Mouse (Mus musculus): ENCODE results near the gene Gcgr. TPM values are rescaled to one million over a fixed set of nuclear protein-coding genes. Genes with fewer than 3 reads are reported as not detected.

The Gcgr gene
- total and polyA plus RNA-seq, 3 experiments: 0.09 to 0.20 (median 0.13) TPM

DNA sequence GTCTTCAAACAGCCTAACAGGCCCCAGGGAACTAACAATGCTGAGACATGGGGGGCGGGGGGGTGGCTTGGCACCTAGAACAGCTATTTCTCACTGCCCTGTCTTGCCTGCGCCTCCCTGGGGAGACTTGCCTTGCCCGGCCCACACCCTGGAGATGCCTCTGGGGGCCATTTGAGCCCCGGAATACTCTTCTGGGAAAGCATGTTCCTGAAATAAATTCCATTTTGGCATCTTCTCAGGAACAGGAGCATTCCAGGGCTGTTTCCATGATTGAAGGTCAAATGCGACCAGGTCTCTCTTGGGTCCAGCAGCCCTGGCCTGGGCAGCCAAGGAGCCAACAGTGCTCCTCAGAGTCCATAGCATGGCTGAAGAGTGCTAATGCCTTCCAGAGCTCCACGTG lies 11.9 kb downstream of the Gcgr start:
- H3K36me3 ChIP-seq (replicated peaks in 1 of 2; ENCODE audit: control insufficient read depth in 1 of 2, insufficient read depth in 1 of 2, low read length in 1 of 2): peaks cover 29 to 59% of the 10 kb centered on the region in 2 experiments
- no peaks in the 10 kb centered on the region for H3K79me2 ChIP-seq (replicated peaks; ENCODE audit: control insufficient read depth, extremely low read depth, insufficient read depth, poor library complexity, severe bottlenecking)
- no peak for DNase-seq (ENCODE audit: extremely low read depth)
- dilution Hi-C loops (cut with MboI; ENCODE audit: extremely low pct_ligation_motif_present, extremely low pct_unique_long_range_greater_than_20kb, low sequenced_read_pairs): no loop called here
- H3K27ac ChIP-seq (ENCODE audit: insufficient read depth, low read depth): no peak overlapping the region
- no peaks in the 10 kb centered on the region for H3K9me3 ChIP-seq (replicated peaks; ENCODE audit: low read length)
- TF ChIP-seq GABPA (IDR thresholded peaks at IDR 0.05; ENCODE audit: insufficient replicate concordance, low read depth, low read length) (no peak), HCFC1 (IDR thresholded peaks at IDR 0.05; ENCODE audit: low read depth, low read length) (no peak), EP300 (IDR thresholded peaks at IDR 0.05; ENCODE audit: low read length) (no peak), POLR2A (IDR thresholded peaks at IDR 0.05; ENCODE audit: low read depth, low read length) (no peak), NRF1 (IDR thresholded peaks at IDR 0.05; ENCODE audit: low read depth, low read length) (no peak), MXI1 (IDR thresholded peaks at IDR 0.05; ENCODE audit: low read depth, low read length) (no peak), CTCF (conservative IDR thresholded peaks at IDR 0.05 in 1 of 2, IDR thresholded peaks at IDR 0.05 in 1 of 2; ENCODE audit: low read depth in 2 of 2, low read length in 2 of 2) (no peak)
- H3K4me2 ChIP-seq (ENCODE audit: insufficient read depth, low read depth, poor library complexity, severe bottlenecking): no peak overlapping the region
- in situ Hi-C loops (cut with MboI; ENCODE audit: low pct_ligation_motif_present, low pct_unique_long_range_greater_than_20kb, low sequenced_read_pairs): no loop called here
- peaks cover 16 to 26% of the 10 kb centered on the region in 2 experiments for H3K4me1 ChIP-seq (ENCODE audit: control insufficient read depth in 1 of 2, insufficient read depth in 2 of 2)
- H3K9ac ChIP-seq (ENCODE audit: insufficient read depth, low read depth): no peak overlapping the region
- no peak overlapping the region for H3K4me3 ChIP-seq (replicated peaks in 1 of 3; ENCODE audit: low read depth in 2 of 3, low read length in 2 of 3, poor library complexity in 1 of 3)
- H3K27me3 ChIP-seq (replicated peaks): no peaks in the 10 kb centered on the region

DNA sequence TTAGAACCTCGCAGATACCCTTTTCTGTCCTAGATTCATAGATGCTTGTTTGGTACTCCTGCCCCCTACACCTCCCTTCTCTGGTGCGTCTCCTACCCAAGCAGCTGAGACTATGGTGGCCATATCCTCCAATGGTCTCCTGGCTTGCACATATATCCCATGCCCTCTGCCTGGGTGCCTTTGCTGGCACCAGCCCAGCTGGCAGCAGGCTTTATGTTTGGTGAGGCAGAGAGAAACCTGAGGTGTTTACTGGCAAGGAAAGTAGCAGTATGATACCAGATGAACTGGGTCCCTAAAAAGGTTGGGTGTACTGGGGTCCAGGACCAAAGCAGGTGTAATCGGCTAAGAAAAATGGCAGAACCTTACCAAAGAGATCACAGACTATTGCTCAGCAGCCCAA lies 15.5 kb downstream of the Gcgr start:
- no peaks in the 10 kb centered on the region for H3K79me2 ChIP-seq (replicated peaks; ENCODE audit: control insufficient read depth, extremely low read depth, insufficient read depth, poor library complexity, severe bottlenecking)
- no peak overlapping the region for H3K27ac ChIP-seq (ENCODE audit: insufficient read depth, low read depth)
- no peak overlapping the region for H3K4me2 ChIP-seq (ENCODE audit: insufficient read depth, low read depth, poor library complexity, severe bottlenecking)
- DNase-seq (ENCODE audit: extremely low read depth): no peak
- dilution Hi-C loops (cut with MboI; ENCODE audit: extremely low pct_ligation_motif_present, extremely low pct_unique_long_range_greater_than_20kb, low sequenced_read_pairs) (no loop called here), in situ Hi-C loops (cut with MboI; ENCODE audit: low pct_ligation_motif_present, low pct_unique_long_range_greater_than_20kb, low sequenced_read_pairs) (no loop called here)
- no peak overlapping the region for H3K9ac ChIP-seq (ENCODE audit: insufficient read depth, low read depth)
- TF ChIP-seq MYC (IDR thresholded peaks at IDR 0.05; ENCODE audit: low read depth, low read length) (no peak), NRF1 (IDR thresholded peaks at IDR 0.05; ENCODE audit: low read depth, low read length) (no peak), MXI1 (IDR thresholded peaks at IDR 0.05; ENCODE audit: low read depth, low read length) (no peak), CTCF (conservative IDR thresholded peaks at IDR 0.05 in 1 of 2, IDR thresholded peaks at IDR 0.05 in 1 of 2; ENCODE audit: low read depth in 2 of 2, low read length in 2 of 2) (no peak), MAZ (IDR thresholded peaks at IDR 0.05; ENCODE audit: low read depth, low read length) (no peak), CHD1 (IDR thresholded peaks at IDR 0.05; ENCODE audit: low read depth, low read length) (no peak), SIN3A (IDR thresholded peaks at IDR 0.05; ENCODE audit: low read length) (no peak), MAX (IDR thresholded peaks at IDR 0.05; ENCODE audit: low read length) (no peak), ZMIZ1 (IDR thresholded peaks at IDR 0.05; ENCODE audit: low read depth, low read length) (no peak), NELFE (IDR thresholded peaks at IDR 0.05; ENCODE audit: low read depth, low read length) (no peak), UBTF (IDR thresholded peaks at IDR 0.05; ENCODE audit: low read depth, low read length) (no peak), JUND (conservative IDR thresholded peaks at IDR 0.05; ENCODE audit: low read depth, low read length) (no peak)
- H3K9me3 ChIP-seq (replicated peaks; ENCODE audit: low read length): no peaks in the 10 kb centered on the region
- peaks cover 29 to 68% of the 10 kb centered on the region in 2 experiments for H3K36me3 ChIP-seq (replicated peaks in 1 of 2; ENCODE audit: control insufficient read depth in 1 of 2, insufficient read depth in 1 of 2, low read length in 1 of 2)
- no peak overlapping the region for H3K4me3 ChIP-seq (replicated peaks in 1 of 3; ENCODE audit: low read depth in 2 of 3, low read length in 2 of 3, poor library complexity in 1 of 3)
- H3K4me1 ChIP-seq (ENCODE audit: control insufficient read depth in 1 of 2, insufficient read depth in 2 of 2): peaks cover 11 to 28% of the 10 kb centered on the region in 2 experiments
- H3K27me3 ChIP-seq (replicated peaks): no peaks in the 10 kb centered on the region
